Mouse (Mus musculus) forebrain, embryonic 12.5 days (tissue): Measurements from ENCODE around the gene Il10rb. TPM values are rescaled to one million over a fixed set of nuclear protein-coding genes. Genes with fewer than 3 reads are reported as not detected.

Experiments used
- ATAC-seq: fragments of 200-750 bp; cut with Nextera tagmentation; 2 replicates; pipeline ENCODE4 v1.8.0; 2017; ENCODE audit warnings: moderate TSS enrichment; ENCODE audit not compliant: low FRiP score
- H3K27ac ChIP-seq: fragments of 300-500 bp; sonication (generic); 2 replicates; pipeline ENCODE4 v1.5.1; 2016; ENCODE audit warnings: mild to moderate bottlenecking
- H3K27me3 ChIP-seq: fragments of 300-500 bp; sonication (generic); 2 replicates; pipeline ENCODE4 v1.6.1; 2016; ENCODE audit warnings: mild to moderate bottlenecking
- H3K36me3 ChIP-seq: fragments of 300-500 bp; sonication (generic); replicated peaks from 2 replicates; pipeline ENCODE4 v1.6.1; 2016; ENCODE audit warnings: mild to moderate bottlenecking
- H3K4me1 ChIP-seq: fragments of 300-500 bp; sonication (generic); 2 replicates; pipeline ENCODE4 v1.6.1; 2016
- H3K4me2 ChIP-seq: fragments of 300-500 bp; sonication (generic); 2 replicates; pipeline ENCODE4 v1.6.1; 2016; ENCODE audit warnings: mild to moderate bottlenecking, moderate library complexity
- H3K4me3 ChIP-seq: fragments of 300-500 bp; sonication (generic); replicated peaks from 2 replicates; pipeline ENCODE4 v1.5.1; 2016; ENCODE audit warnings: mild to moderate bottlenecking
- H3K9ac ChIP-seq: fragments of 300-500 bp; sonication (generic); 2 replicates; pipeline ENCODE4 v1.6.1; 2016; ENCODE audit warnings: mild to moderate bottlenecking
- H3K9me3 ChIP-seq: fragments of 300-500 bp; sonication (generic); 2 replicates; pipeline ENCODE4 v1.6.1; 2016
- WGBS: fragments of 180-500 bp; shearing (Covaris S2); methylation state at CpG from one replicate; pipeline ENCODE4 v1.1.7; 2016; 5-methylcytosine and 5-hydroxymethylcytosine counted together
- polyA plus RNA-seq: library from polyadenylated mRNA; unstranded; fragments of >200 nt; fragmentation: Nextera tagmentation; extraction: Ambion mirVana; gene quantifications from 2 replicates; pipeline ENCODE4 v1.2.1, GENCODE M21; 2016

Gene Il10rb
- polyA plus RNA-seq, 1 experiment from 2014 or later: 6.3 TPM

DNA sequence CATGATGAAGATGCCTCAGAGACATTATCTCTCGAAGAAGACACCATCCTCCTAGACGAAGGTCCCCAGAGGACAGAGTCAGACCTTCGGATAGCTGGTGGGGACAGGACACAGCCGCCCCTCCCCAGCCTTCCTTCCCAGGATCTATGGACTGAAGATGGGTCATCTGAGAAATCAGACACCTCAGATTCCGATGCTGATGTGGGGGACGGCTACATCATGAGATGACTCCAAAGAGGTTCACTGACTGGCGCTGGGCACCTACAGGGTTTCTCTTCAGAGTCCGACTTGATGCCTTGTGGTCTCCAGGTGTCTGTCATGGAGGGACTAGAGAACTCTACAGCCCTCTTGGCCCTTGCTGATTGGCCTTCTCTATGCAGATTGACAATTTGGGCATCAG is 1.8 kb upstream of the Il10rb start:
- Histone ChIP-seq H3K9me3 (no peaks in the 10 kb centered on the region), H3K4me1 (peaks cover 16% of the 10 kb centered on the region), H3K4me2 (no peak overlapping the region), H3K27me3 (peaks cover 8% of the 10 kb centered on the region), H3K36me3 (peaks cover 10% of the 10 kb centered on the region), H3K4me3 (no peak overlapping the region), H3K9ac (no peak overlapping the region), H3K27ac (no peak overlapping the region)
- 93% methylated on average over 8 of the region's 8 CpGs for WGBS
- ATAC-seq: no peak

DNA sequence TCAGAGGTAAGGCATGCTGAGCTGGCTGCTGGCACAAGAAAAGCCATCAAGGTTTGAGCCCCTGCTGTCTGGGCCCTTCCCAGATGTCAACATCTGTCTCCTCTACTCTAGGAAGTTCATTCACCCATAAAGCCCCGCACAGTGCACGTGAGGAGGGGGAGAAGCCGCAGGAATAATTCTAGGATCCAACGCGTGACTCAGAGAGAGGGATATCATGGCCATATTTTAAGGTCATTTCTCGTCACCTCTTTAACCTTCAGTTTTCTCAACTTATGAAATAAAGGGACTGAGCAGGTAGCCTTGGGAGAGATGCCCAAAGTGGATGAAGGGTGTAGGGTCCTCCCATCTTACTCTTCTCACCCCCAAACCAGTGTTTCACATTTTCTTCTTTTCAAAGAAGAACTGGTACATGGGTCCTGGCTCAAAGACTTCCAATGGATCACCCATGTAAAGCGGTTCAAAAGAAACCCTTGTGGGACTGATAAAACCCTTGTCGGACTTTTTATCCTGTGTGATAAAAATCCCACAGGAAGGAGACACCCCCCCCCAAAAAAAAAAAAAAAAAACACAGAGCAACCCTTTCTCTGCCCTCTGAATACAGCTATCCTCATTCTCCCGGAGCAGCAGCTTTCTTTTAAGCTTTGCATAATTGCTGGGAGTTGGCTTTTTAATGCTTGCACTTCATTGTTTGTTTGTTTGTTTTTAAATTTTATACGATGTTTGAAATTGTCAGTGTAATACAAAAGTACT is 961 bp upstream of the Il10rb start:
- H3K27ac ChIP-seq: no peak overlapping the region

DNA sequence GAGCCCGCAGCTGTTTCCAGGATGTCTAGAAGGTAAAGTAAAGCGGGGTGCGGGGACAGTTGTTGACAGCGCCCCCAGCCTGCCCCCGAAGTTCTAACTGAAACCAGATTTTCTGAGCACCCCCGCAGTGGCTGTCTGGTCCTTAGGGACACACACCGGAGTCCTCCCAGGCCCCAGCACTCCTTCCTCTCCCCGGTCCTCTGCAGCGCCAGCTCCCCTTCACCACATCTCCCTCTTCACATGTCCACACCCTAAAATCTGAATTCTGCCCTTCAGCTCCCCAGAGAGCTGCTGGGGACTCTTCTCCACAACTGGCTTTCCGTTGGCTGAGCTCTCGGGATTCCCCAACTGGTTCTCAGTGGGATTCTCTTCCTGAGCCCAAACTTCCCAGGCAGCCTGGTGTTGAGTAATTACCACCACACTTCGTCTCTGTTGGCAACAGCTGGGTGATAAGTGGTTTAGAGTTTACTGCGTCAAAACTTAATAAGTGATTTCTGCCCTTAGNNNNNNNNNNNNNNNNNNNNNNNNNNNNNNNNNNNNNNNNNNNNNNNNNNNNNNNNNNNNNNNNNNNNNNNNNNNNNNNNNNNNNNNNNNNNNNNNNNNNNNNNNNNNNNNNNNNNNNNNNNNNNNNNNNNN is 739 bp downstream of the Il10rb start:
- Histone ChIP-seq H3K36me3 (peaks cover 10% of the 10 kb centered on the region), H3K4me1 (peaks cover 16% of the 10 kb centered on the region), H3K27me3 (peaks cover 8% of the 10 kb centered on the region), H3K27ac (no peak overlapping the region), H3K9me3 (no peaks in the 10 kb centered on the region), H3K4me2 (peak overlapping the region; percentile 98), H3K9ac (peak overlapping the region; percentile 73), H3K4me3 (peak overlapping the region; percentile 61)
- 4% methylated on average over 13 of the region's 13 CpGs for WGBS
- ATAC-seq: no peak

More for the DNA sequence above, 961 bp upstream of the Il10rb start:
- Histone ChIP-seq H3K27me3 (peaks cover 8% of the 10 kb centered on the region), H3K36me3 (peaks cover 10% of the 10 kb centered on the region), H3K4me2 (no peak overlapping the region), H3K9ac (no peak overlapping the region), H3K9me3 (no peaks in the 10 kb centered on the region), H3K4me3 (no peak overlapping the region), H3K4me1 (peaks cover 16% of the 10 kb centered on the region)
- no peak for ATAC-seq
- 69% methylated on average over 10 of the region's 10 CpGs for WGBS

DNA sequence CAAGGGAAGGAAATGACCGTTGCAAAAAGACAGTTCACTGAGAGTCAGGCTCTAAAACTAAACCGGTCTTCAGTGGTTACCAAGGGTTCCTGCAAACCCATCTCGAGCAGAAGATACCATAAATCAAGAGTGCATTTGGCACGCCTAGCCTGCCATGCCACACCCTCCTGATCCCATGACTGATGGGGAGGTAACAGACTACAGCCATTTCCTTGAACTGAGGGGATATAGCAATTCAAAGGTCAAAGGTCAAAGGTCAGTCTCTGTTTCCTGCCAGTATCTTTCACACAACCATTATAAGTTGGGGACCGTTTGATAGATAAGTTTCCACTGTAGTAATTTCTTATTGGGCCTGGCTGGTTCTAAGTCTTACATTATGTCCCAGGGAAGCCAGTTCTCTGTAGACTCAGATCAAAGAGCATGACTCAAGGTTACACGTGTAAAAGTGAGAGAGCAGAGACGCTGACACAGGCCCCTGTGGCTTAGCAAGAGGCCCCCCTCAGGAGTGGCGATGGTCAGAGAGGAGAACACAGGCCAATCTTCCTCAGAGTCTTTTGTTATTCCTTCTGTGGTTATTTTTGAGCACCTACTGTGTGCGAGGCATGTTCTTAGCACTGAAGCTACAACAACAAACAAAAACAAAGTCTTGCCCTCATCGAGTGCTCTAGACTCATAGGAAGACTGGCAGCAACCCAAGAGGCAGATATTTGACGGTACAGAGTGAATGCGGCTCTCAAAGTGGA is 7.3 kb downstream of the Il10rb start:
- Histone ChIP-seq H3K27me3 (no peaks in the 10 kb centered on the region), H3K4me2 (no peak overlapping the region), H3K36me3 (no peaks in the 10 kb centered on the region), H3K27ac (no peak overlapping the region), H3K4me3 (no peak overlapping the region), H3K9me3 (no peaks in the 10 kb centered on the region), H3K4me1 (no peaks in the 10 kb centered on the region), H3K9ac (no peak overlapping the region)
- WGBS: 85% methylated on average over 12 of the region's 12 CpGs
- ATAC-seq: no peak

DNA sequence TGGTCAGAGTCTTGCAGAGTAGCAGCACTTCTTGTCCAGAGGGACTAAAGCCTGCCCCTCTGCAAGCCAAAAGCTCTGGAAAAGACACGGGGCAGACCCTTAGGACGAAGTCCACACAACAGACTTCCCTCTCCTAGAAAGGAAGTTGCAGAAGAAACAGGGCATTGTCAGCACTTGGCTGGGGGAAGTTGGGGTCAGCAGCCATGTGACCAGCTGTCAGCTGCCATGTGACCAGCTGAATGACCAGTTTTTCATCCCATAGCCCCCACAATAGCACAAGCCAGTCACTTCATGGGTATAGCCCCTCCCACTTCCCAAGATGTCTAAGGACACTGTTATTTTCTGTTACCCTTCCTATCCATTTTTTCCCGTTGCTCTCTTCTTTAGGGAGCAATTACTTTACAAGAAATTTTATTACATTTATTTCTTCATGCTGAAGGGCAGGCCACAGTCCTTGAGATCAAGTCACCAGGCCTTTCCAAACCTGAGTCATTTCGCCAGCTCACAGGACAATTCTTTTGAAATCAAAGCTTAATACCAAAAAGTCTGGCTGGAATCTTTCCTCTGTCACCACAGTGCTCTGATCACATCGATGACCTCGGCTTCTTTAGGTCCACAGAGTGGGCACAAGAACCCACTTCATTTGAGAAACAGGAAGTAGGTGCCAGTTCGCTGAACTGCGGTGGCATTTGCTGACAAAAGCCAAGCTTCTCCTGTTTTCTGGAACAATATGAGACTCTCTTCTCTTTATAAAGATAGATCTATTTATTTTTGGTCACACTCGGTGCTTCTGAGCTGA is 9.6 kb downstream of the Il10rb start:
- H3K27me3 ChIP-seq: no peaks in the 10 kb centered on the region
- no peak overlapping the region for H3K27ac ChIP-seq
- H3K9ac ChIP-seq: no peak overlapping the region
- no peaks in the 10 kb centered on the region for H3K4me1 ChIP-seq
- no peaks in the 10 kb centered on the region for H3K9me3 ChIP-seq
- 88% methylated on average over 9 of the region's 9 CpGs for WGBS
- ATAC-seq: no peak
- H3K4me3 ChIP-seq: no peak overlapping the region
- no peaks in the 10 kb centered on the region for H3K36me3 ChIP-seq
- no peak overlapping the region for H3K4me2 ChIP-seq

DNA sequence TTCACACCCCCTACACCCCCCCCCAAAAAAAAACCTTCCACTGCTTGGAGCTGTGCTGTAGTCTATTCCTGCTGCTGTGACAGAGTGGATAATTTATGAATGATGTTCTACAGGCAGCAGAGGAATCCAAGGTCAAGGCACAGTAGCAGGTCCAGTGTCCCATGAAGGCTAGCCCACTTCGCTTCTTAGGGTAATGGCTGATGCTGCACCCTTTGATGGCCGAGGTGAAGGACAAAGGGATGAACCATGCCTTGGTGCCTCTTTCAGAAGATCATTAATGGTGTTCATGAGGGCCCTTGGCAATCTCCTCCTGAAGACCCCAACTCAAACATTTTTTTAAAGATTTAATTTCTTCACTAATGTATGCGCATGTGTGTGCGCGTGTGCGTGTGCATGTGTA is 10.4 kb downstream of the Il10rb start:
- Histone ChIP-seq H3K9ac (no peak overlapping the region), H3K27ac (no peak overlapping the region), H3K9me3 (no peaks in the 10 kb centered on the region), H3K4me1 (no peaks in the 10 kb centered on the region), H3K4me3 (no peak overlapping the region), H3K36me3 (no peaks in the 10 kb centered on the region), H3K27me3 (no peaks in the 10 kb centered on the region), H3K4me2 (no peak overlapping the region)
- no peak for ATAC-seq
- WGBS: 96% methylated on average over 6 of the region's 6 CpGs

DNA sequence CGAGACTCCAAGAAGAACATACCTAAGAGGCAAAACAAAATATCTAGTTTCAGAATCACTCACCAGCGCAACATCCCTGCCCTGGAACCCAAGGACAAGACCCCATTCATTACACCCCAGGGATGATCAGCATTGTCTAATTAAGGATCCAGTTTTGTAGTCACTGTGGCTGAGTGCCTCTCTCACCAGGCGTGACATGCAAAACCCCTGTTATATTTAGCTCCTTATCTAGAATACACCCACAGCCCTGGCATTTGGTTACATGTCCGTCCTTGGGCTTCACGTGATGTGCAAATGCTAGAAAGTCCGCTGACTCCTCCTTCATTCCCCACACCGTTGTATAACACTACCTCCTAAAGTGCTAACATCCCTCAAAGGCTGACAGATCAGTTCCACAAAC is 11.0 kb downstream of the Il10rb start:
- 87% methylated on average over 7 of the region's 7 CpGs for WGBS

DNA sequence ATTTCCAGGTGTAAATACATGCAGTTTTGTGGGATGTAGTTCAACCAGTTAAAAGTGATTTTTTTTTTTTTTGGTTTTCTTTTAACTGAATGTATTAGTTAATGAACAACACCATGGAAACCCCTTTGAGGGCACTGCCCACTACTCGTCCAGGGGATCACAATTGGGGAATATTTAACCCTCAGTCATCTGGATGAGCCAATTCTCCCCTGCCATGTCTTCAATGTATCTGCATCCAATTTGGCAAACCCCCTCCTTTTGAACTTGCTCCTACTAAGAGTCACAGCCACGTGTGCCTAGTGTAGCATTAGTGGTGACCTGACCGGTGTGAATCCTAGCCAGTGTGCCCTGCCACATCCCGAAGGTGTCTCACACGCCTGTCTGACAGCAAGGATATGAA is 12.6 kb downstream of the Il10rb start:
- no peaks in the 10 kb centered on the region for H3K27me3 ChIP-seq
- no peak overlapping the region for H3K4me2 ChIP-seq
- ATAC-seq: no peak
- no peak overlapping the region for H3K27ac ChIP-seq
- no peaks in the 10 kb centered on the region for H3K4me1 ChIP-seq
- no peak overlapping the region for H3K4me3 ChIP-seq
- no peaks in the 10 kb centered on the region for H3K36me3 ChIP-seq
- H3K9ac ChIP-seq: no peak overlapping the region
- 71% methylated on average over 5 of the region's 5 CpGs for WGBS
- no peaks in the 10 kb centered on the region for H3K9me3 ChIP-seq

More for the DNA sequence above, 11.0 kb downstream of the Il10rb start:
- no peaks in the 10 kb centered on the region for H3K4me1 ChIP-seq
- H3K36me3 ChIP-seq: no peaks in the 10 kb centered on the region
- ATAC-seq: no peak
- no peak overlapping the region for H3K9ac ChIP-seq
- no peak overlapping the region for H3K4me3 ChIP-seq
- no peak overlapping the region for H3K4me2 ChIP-seq
- H3K27me3 ChIP-seq: no peaks in the 10 kb centered on the region
- H3K27ac ChIP-seq: no peak overlapping the region
- no peaks in the 10 kb centered on the region for H3K9me3 ChIP-seq

DNA sequence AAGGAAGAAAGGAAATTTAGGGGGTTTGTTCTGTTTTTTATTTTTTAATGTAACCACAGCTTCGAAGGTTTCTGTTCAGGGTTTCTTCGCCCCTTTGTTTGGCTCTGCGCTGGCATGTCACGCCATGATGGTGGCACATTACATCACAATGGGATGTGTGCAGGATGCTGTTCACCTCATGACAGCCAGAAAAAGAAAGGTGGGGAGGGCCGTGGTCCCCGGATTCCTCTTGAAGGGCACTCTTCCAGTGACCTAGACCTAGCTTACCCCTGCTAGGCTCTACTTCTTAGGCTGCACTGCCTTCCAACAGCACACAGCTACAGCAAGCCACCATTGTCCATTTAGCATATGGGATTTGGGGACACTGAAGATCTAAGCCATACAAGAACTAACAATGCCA is 19.9 kb downstream of the Il10rb start:
- no peak overlapping the region for H3K4me3 ChIP-seq
- no peak overlapping the region for H3K27ac ChIP-seq
- H3K4me1 ChIP-seq: no peaks in the 10 kb centered on the region
- no peak for ATAC-seq
- H3K9ac ChIP-seq: no peak overlapping the region
- 91% methylated on average over 6 of the region's 6 CpGs for whole genome bisulfite sequencing
- no peak overlapping the region for H3K4me2 ChIP-seq
- H3K36me3 ChIP-seq: no peaks in the 10 kb centered on the region
- no peaks in the 10 kb centered on the region for H3K27me3 ChIP-seq
- H3K9me3 ChIP-seq: no peaks in the 10 kb centered on the region

DNA sequence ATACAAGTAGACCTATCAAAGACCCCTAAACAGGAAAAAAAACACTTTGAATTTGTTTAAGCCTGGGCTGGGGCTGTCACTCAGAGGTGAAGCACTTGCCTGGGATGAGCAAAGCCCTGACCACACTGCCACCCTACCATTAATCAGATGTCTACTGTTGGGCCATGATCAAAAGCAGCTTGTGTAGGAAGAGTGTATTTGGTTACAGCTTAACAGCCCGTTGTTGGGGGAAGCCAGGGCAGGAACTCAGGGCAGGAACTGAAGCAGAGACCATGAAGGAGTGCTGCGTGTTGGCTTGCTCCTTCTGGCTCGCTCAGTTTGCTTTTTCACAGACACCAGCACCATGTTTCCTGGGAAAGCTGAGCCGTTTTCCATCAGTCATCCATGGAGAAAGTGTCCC is 20.6 kb downstream of the Il10rb start:
- no peak overlapping the region for H3K27ac ChIP-seq
- 88% methylated on average over 4 of the region's 4 CpGs for WGBS
- no peak for ATAC-seq
- H3K36me3 ChIP-seq: no peaks in the 10 kb centered on the region
- H3K4me3 ChIP-seq: no peak overlapping the region
- H3K4me2 ChIP-seq: no peak overlapping the region
- H3K9me3 ChIP-seq: no peaks in the 10 kb centered on the region
- no peaks in the 10 kb centered on the region for H3K4me1 ChIP-seq
- no peaks in the 10 kb centered on the region for H3K27me3 ChIP-seq
- H3K9ac ChIP-seq: no peak overlapping the region

DNA sequence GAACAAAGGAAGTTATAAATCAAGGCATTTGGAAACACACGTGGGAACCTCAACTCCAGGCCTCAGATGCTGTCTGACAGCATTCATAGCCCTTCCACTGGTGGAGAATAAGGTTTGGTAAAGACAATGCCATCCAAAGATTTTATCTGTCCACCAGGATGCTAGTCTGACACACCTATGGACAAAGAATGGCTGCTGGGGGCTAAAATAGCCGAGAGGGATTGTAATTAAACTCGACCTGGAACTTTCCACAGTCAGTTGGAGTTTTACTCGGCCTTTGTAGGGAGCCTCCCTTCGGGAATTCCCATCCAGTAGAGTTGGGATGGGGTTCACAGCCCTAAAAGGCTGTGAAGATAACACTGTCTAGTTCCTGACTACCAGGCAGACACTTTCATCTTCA is 21.5 kb downstream of the Il10rb start:
- H3K4me2 ChIP-seq: no peak overlapping the region

DNA sequence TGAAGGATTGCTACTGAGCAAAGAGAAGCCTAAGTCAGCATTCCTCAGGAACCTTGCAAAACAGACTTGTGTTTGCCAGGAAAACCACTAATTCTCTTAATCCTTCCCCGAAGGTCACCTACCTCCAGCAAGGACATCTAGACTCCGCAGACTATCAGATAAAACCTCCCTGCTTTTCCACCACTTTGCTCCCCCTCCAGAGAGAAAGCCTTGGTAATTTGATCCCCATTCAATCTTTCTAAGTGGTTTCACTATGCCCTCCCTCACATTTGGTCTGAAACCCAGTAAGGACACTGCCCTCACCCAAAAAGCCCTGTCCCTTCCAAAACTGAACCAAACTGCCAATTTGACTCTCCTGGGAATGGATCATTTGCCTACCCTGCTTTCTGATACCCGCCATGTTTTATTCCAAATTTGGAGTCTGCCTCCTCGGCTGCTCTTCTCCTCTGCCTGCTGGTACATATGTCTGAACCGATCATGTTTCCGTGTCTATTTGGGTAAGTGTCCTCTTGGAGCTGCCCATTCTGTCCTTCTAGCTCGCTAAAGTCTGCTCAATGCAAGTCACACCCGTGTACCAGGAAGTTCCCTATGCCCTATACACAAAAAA is 22.4 kb downstream of the Il10rb start:
- no peak overlapping the region for H3K4me2 ChIP-seq
- H3K27ac ChIP-seq: no peak overlapping the region
- 82% methylated on average over 8 of the region's 8 CpGs for WGBS
- ATAC-seq: no peak
- H3K27me3 ChIP-seq: no peaks in the 10 kb centered on the region
- H3K36me3 ChIP-seq: no peaks in the 10 kb centered on the region
- H3K4me1 ChIP-seq: 0 out of 2 replicates have a peak, but pooled peaks cover 5% of the 10 kb centered on the region
- H3K9me3 ChIP-seq: no peaks in the 10 kb centered on the region
- no peak overlapping the region for H3K9ac ChIP-seq
- no peak overlapping the region for H3K4me3 ChIP-seq

More for the DNA sequence above, 21.5 kb downstream of the Il10rb start:
- Histone ChIP-seq H3K27ac (no peak overlapping the region), H3K4me3 (no peak overlapping the region), H3K4me1 (no peaks in the 10 kb centered on the region), H3K27me3 (no peaks in the 10 kb centered on the region), H3K9me3 (no peaks in the 10 kb centered on the region), H3K9ac (no peak overlapping the region), H3K36me3 (no peaks in the 10 kb centered on the region)
- no peak for ATAC-seq
- WGBS: 84% methylated on average over 5 of the region's 5 CpGs
